Mouse (Mus musculus) erythroid progenitor cell, adult 5-6 weeks (primary cell): ENCODE results near the gene Pomgnt1. TPM values are rescaled to one million over a fixed set of nuclear protein-coding genes. Genes with fewer than 3 reads are reported as not detected.
A peak's percentile ranks its signal among the peaks of the same experiment; 100 is the strongest.

Source experiments
- ATAC-seq: replicated peaks from 2 replicates; pipeline ENCODE4 v1.8.0; 2016; ENCODE audit warnings: moderate number of reproducible peaks, mild to moderate bottlenecking, moderate TSS enrichment, inconsistent platforms; ENCODE audit not compliant: poor library complexity, low FRiP score, severe bottlenecking
- total RNA-seq, 2 experiments: library from RNA; stranded (forward) in 1 of 2; stranded (reverse) in 1 of 2; fragments of 150-400 nt in 1 of 2; fragments of 186-747, 209-891 nt in 1 of 2; gene quantifications; 2 replicates each; pipeline versions ENCODE4 v1.2.3 to v1.2.4; 2015 to 2017; ENCODE audit warnings: low replicate concordance in 2 of 2

Pomgnt1 gene
- total RNA-seq, 2 experiments from 2014 or later: 2.6 TPM; not detected in 1

DNA sequence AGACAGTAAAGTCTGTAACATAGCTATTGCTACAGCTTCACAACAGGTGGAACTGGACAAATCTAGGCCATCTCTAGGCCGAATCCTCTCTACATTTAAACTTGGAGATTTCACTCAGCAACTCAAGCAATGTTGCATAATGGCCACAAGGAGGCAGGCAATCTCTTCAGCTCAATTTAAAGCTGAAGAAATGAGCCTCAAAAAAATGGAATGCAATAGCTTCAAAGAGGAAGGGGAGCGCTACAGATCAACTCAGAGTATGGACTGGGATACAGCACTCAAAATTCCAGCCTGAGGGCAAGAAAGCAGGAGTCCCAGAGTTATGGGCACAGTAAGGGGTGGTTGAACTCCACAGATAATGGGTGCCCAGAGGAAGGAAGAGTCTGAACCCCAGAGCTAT, 11.3 kb downstream of the Pomgnt1 start:
- ATAC-seq: no peak

DNA sequence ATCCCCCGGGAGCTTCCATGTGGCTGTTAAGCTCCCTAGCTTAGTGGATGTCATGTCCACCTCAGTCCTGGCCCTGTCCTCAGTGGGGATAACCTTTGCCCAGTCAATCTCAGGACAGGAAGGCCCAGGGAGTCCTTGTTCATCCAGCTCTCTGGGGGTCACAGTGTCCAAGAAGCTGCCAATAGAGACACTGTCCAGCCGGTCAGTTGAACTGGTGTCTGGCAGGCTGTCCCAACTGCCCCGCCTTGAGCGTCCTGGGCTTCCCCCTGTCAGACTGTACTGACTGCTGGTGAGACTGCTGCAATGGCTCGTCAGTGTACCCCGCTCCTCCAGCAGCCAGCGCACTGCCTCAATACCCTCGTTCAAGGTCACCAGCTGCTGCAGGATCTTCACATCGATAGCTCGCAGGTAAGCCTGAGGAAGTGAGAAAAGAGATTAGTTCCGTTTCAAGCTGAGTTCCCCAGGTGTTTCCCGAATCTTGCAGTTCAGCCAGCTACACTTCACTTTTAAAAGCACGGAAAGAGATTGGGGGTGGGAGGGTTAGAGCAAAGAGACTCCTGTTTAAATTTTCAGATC, 13.9 kb downstream of the Pomgnt1 start:
- no peak for ATAC-seq

DNA sequence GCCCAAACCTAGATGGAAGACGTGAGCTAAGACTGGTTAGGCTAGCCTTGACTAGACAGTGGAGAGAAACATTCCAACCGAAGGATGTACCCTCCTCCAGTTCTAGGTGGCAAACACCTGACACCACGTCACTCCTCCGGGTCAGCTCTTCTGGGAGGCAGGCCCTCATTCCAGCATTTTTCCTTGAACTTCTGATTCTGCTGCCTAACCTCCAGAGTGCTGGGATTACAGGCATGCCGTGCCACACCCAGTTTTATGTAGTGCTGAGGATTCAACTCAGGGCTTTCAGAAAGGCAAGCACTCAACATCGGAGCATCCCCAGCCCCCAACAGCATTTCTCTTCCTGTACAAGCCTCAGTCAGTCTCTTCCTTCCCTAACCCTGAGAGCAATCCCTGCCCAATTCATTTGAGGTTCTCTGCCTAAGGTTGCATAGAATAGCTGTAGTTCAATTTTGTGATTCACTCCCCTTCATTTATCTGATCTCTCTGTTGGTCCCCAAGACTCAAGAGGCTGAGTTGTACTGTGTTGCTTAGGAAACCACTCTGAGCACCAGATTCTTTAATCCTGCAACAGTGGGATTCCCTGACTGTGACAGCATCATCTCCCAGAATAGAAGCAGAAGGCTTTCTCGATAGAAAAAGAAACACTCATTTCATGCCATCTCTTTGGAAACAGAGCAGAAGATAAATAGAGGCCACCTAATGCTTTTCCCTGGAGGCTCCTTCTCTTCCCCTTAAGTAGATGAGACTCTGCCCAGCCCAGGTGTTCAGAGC, 17.3 kb downstream of the Pomgnt1 start:
- ATAC-seq: no peak

DNA sequence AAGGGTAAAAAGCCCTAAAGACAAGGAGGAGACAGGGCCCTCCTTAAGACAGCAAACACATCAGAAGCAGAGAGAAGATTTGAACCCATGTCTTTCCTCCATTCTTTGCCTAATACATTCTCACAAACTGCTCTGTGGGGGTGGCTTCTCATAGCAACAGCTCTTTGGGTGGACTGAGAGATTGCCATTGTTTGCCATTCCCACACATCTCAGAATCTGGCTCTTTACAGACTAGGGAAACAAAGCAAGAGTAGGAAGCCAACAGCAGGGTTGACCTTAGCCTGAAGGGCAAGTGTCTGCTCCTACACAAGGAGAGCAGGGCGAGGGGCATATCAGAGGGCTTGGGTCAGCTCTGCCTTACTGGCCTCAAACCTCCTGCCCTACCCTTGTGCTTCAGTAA, 18.1 kb downstream of the Pomgnt1 start:
- ATAC-seq: no peak

DNA sequence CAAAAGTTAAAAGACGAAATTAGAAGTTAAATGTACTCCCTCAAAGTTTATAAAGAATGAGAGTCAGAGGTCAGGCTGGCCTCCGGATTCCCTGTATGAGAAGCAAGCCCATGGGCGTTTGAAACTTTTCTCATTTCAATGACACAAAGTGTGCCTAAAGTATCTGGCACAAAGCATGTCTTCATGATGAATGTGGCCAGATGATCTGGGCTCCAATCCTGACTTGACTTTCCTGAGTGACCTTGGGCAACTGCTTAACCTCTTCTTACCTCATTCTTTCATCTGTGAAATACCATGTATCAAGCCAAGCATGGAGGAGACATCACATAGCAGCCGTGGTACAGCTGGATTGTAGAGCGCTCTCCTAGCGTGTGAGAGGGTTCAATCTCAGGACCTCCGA, 18.6 kb downstream of the Pomgnt1 start:
- ATAC-seq: no peak

DNA sequence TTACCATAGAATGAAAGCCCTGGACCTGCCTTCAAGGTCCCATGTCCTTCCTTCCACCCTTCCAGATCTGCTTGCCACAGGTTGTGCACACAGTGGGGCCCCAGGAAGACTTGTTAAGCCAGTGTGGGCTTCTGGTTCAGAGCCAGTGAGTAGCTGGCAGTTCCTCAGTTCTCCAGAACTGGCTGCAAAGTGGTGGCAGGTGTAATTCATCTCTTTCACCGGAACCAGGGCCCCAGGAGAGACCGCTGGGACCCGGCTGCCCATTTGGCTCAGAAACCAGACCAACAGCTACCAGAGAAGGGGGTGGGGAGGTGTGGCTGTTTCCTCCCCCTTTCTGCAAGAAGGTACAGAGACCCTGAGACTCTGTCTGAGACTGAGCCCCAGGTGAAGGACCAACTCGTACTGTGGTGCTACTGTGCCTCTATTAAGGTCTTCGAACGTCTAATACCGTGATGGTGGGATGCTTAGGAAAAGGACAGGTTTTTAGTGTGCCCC, 19.7 kb downstream of the Pomgnt1 start:
- ATAC-seq: no peak; the same call in 1 of the 2 replicates

DNA sequence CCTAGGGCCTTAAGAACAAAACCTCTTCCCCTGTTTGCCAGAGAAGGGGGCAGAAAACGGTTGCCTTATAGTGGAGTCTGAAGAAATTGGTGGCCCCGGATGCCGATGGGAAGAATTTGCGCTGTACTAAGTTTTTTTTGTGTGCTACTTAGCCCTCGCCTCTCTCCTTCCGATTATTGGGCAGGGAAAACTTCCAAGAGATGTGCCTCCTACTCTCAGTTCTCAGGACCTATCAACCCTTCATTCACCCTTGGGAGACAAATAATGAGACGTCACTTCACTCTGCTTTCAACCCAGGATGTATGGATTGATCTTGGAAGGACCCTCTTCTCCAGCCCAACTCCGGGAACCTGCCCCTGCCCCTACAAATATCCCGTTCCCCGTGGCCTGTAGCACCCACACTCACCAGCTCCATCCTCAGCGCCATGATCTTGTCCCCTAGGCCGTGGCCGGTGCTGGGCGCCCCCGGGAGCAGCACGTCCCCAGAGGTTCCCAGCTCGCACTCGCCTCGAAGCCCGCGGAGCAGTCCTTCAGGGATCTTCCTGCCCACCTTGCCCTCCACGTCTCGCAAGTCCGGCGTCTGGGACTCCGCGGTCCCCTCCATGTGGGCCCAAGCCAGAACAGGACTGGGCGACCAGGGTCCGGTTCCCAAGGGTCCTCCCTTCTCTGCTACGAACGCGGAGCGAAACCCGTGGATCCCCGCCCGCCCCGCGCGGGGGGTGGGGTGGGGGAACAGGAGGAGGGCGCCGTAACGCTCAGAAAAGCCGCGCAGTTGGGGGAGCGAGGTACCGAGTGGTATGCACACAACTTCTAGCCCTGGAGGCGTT, 20.5 kb downstream of the Pomgnt1 start:
- ATAC-seq: no peak

DNA sequence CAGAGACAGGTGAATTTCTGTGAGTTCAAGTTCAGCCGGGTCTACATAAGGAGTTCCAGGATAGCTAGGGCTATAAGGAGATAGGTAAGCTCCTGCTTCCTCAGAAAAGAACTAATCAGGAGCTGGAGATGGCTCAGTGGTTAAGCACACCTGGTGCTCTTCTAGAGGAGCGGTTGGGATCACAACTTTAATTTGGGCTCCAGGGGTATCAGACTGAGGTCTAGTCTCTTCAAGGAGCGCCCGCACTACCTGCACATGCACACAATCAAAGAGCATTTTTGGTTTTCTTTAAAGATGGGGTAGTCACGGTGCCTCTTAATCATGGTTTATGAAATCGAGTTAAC, 26.1 kb downstream of the Pomgnt1 start:
- ATAC-seq: no peak

DNA sequence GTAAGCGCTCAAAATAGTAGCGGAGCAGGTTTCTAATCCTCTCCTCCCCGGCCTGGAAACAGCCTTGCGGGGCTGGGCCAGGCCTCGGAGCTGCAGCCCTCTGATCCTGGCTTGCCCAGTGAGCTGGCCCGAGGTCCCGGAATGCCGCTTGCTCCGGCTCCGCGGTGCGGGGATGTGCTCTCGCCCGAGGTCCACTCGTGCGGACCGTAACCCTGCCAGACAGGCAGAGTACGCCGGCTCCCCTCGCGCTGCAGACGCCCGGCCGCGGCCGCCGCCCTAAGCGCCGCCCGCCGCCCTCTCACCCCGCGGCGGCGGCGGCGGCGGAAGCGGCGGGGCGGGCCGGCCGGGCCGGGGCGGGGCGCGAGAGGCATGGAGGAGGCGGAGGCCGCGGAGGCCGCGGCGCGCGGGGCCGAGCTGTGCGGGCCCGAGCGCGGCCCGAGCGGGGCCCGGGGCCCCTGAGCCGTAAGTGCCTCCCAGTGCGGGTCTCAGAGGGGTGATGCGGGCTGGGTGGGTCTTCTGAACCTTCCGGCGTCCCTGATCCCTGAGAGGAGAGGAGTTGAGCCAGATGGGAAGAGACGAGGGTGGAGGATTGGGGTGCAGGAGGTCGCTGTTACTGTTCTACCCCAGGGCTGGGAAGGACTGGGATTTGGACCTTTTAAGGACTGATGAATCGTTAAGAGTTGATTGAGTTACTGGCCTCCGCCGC, 26.7 kb downstream of the Pomgnt1 start:
- peak; percentile 87 for ATAC-seq

DNA sequence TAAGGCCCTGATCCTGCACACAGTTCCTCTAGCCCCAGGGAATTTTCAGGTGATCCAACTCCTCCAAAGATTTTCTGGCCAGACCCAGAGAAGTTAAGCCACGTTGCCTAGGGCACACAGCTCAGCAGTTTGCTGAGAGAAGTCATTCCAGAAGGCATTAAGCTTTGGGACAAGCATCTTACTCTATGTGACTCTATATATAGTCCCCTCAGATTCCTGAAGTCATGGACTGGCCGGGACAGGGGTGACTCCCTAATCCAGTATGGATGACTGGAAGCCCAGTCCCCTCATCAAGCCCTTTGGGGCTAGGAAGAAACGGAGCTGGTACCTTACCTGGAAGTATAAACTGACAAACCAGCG, 27.2 kb downstream of the Pomgnt1 start:
- no peak for ATAC-seq

DNA sequence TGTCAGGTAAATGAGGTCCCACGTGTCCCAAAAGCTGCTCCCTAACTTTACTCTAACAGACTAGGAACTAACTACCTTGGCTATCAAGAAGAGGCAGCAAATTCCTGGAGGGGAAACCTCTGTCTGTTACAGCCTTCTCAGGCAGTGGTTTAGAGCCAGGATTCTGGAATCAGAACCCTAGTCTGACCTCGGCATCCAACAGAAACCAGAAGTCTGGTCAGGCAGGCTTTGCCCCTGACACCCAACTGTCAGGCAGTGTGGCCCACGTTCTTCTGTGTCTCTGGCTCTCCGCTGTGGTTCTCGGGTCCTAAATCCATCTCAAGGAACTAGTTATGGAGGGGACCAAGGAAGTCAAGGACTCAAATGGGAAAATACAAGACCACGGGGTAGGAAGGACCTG, 27.6 kb downstream of the Pomgnt1 start, which contains the start of gene Lurap1:
Gene Lurap1 (minus strand): TSS at position 101 of the 400 bp plus-strand sequence.
- ATAC-seq: no peak

DNA sequence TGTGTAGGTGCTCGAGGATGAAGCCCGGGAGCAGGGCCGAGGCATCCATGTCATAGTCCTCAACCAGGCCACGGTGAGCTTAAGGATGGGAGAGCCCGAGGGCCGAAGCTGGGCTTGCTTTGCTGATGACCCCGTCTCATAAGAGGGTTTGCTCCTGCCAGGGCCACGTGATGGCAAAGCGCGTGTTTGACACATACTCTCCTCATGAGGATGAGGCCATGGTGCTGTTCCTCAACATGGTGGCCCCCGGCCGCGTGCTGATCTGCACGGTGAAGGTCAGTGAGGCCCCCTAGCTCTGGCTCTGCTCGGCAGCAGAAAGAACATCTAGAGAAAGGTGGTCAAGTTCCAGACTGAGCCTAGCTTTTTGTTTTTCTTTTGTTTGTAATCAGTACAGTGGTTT, 29.1 kb downstream of the Pomgnt1 start:
- no peak for ATAC-seq

DNA sequence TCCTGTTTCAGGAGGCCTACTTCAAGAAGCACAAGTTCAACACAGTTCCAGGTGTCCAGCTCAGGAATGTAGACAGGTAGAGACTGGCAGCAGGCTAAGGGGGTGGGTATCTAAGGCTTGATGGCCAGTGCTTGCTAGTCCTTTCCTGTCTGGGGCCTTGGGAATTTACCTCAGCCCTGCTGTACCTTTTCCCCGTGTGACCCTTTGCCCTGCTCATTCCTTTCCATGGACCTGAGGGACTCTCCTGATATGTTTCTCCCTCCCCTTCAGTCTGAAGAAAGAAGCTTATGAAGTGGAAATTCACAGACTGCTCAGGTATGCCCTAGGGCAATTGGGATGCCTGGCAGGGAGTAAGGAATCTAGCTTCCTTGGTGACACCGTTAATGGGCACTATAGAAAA, 34.2 kb downstream of the Pomgnt1 start:
- no peak for ATAC-seq

DNA sequence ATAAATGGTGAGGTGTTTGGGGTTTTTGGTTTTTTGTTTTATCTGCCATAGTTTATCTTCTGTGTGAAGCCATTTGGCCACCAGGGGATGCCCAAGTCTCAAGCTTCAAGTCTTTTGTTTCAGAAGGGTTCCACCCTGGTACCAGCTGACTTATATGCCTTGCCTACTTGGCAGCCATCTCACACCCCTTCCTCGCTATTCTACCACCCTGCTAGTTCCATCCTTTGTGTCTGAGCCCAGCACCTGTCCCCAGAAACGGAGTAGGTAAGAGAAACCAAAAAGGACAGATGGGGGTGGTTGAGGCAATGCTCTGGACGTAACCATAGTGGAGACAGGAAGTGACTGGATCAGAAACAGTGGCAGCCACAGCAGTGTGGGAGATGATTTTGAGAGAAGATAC, 36.3 kb downstream of the Pomgnt1 start:
- ATAC-seq: no peak

DNA sequence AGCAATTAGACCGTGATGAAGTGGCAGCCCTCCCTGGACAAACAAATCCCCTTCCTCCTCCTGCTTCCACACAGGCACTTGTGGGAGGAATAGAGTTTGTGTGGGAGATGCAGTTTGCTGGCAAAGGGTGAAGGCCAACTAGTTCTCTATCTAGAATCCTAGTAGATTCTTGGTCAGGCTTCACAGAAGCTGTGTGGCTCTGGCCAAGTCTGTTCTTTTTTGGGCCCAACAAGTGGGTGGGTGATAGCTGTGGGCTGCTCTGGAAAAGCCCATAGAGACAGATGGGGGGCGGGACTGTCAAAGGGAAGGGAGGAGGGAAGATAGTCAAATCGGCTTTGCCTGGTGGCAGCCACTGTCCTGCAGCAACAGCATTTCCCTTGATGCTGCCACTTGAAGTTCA, 37.1 kb downstream of the Pomgnt1 start:
- no peak for ATAC-seq

DNA sequence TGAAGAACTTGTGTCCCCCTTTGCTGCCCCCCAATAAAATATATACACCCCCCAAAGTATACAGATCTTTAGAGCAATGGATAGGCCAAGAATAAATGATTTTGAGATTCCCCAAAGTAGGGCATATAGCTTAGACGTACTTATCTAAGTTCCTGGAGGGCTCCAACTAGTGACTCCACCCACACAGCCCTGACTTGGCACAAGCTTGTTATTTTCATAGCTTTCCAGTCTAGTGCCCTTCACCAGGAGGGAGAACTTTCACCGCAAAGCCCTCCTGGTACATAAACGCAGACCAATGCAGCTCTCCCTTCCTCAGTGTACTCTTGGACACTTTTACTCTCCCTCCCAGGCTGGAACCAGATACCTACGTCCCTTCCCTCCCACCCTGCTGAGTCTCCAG, 38.5 kb downstream of the Pomgnt1 start:
- no peak for ATAC-seq

DNA sequence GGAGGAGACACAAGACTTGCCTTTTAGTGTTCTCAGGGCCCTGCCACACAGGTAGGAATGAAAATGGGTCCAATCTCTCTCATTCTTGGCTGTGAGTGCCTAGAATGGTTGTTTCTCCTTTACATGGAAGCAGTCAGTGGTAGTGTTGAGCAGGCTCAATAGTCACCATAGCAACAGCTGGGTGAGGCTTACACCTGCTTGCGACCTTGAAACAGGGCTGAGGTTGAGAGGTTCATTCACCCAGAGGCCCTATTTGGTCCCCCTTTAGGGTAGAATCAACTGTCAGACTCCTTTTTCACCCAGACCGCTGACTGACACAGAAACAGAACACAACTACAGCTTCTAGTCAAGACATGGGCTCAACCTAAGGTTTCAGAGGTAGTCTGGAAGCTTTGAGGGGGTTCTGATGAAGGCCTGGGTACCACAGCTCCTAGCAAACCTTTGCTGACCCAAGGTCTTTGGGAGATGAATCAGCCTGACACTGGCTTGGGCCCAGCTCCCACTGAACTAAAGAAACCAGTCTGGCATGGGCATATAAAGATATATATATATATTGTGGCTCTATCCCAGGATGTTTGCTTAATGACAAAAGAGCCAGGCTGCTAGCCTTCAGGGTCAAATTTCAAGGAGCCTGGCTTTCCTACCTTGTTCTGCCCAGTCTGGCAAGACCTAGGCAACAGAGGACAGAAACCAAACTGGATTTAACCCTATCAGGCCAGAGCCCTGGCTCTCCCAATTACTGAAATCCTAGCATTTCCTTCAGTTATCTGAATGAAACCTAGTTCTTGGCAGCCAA, 41.3 kb downstream of the Pomgnt1 start:
- no peak for ATAC-seq

DNA sequence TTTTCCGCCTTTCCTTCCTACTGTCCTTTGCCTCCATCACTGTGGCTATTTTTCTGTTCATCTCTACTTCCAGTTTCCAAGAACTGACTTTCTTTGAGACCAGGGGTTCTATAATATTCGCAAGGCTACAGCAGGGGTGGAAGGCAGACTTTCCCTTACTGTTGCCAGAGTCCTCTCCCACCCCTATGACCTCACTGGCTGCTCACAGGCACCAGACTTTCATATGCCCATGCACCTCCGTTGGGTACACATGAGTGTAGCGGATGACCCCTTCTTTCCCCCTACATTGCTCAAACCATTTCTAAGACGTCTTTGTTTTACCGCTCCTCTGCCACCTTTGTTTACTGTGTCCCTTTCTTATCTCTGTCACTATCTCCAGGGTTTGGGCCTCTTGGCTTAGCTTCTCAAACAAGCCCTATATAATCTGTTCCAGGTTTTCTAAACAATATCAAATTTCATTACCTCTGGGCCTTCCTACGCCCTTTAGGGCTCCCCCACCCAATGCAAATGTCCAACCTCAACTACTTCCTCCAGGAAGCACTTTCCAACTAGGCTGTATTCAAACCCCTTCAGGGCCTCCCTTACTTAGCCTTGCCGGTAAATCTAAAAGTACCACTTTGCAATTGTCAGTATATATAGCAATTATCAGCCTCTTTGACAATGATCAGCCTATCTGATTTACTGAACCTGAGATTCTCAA, 42.2 kb downstream of the Pomgnt1 start:
- ATAC-seq: no peak

DNA sequence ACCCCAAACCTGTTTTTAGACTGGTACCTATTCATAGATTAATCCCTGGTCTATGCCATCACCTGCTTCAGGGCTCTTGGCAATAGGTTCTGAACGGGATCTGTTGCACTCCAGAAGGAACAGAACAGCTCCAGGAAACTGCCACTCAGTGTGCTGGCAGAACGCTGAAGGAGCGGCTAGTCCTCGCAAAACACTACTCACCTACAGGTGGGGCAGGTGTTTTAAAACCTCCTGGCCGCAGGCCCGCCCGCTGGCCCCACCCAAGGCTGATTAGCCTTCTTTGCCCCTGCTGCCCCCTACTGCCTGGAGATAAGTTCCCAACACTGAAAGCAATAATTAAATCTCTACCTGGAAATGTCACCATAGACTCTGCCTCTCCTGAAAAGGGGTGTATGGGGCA, 43.8 kb downstream of the Pomgnt1 start, which contains the start of gene Tspan1:
Gene Tspan1 (minus strand): TSS at position 198 of the 400 bp plus-strand sequence.
- no peak for ATAC-seq
